Mouse (Mus musculus) midbrain, embryonic 11.5 days (tissue): ENCODE data around the gene Sap30. TPM values are rescaled to one million over a fixed set of nuclear protein-coding genes. Genes with fewer than 3 reads are reported as not detected.

ENCODE experiments used
- ATAC-seq: fragments of 200-750 bp; cut with Nextera tagmentation; 2 replicates; pipeline ENCODE4 v1.8.0; 2017; ENCODE audit warnings: moderate TSS enrichment, moderate library complexity; ENCODE audit not compliant: low FRiP score
- DNase-seq: peaks from one replicate; pipeline ENCODE4 v3.0.0; 2015; ENCODE audit warnings: low spot score; ENCODE audit errors: missing footprints
- H3K27ac ChIP-seq: fragments of 300-500 bp; sonication (generic); 2 replicates; pipeline ENCODE4 v1.5.1; 2014; ENCODE audit warnings: low read depth, low read length
- H3K27me3 ChIP-seq: fragments of 300-500 bp; sonication (generic); 2 replicates; pipeline ENCODE4 v1.6.1; 2014; ENCODE audit warnings: mild to moderate bottlenecking, low read length, moderate library complexity, mixed read lengths; ENCODE audit not compliant: control insufficient read depth, insufficient read depth
- H3K36me3 ChIP-seq: fragments of 300-500 bp; sonication (generic); 2 replicates; pipeline ENCODE4 v1.6.1; 2014; ENCODE audit warnings: mild to moderate bottlenecking, low read length, moderate library complexity, mixed read lengths; ENCODE audit not compliant: control insufficient read depth, insufficient read depth
- H3K4me1 ChIP-seq: fragments of 300-500 bp; sonication (generic); 2 replicates; pipeline ENCODE4 v1.6.1; 2014; ENCODE audit warnings: low read length; ENCODE audit not compliant: control insufficient read depth, insufficient read depth
- H3K4me2 ChIP-seq: fragments of 300-500 bp; sonication (generic); 2 replicates; pipeline ENCODE4 v1.6.1; 2014; ENCODE audit warnings: mild to moderate bottlenecking, moderate library complexity
- H3K4me3 ChIP-seq: fragments of 300-500 bp; sonication (generic); 2 replicates; pipeline ENCODE4 v1.5.1; 2014; ENCODE audit warnings: low read depth, low read length
- H3K9ac ChIP-seq: fragments of 300-500 bp; sonication (generic); 2 replicates; pipeline ENCODE4 v1.6.1; 2014; ENCODE audit warnings: low read length
- H3K9me3 ChIP-seq: fragments of 300-500 bp; sonication (generic); 2 replicates; pipeline ENCODE4 v1.6.1; 2016; ENCODE audit warnings: low read length; ENCODE audit not compliant: control insufficient read depth
- WGBS: fragments of 180-500 bp; shearing (Covaris S2); extraction: QIAGEN DNeasy Blood & Tissue Kit; methylation state at CpG from one replicate; pipeline ENCODE4 v1.1.7; 2014; 5-methylcytosine and 5-hydroxymethylcytosine counted together
- polyA plus RNA-seq: library from polyadenylated mRNA; unstranded; fragments of >200 nt; fragmentation: Nextera tagmentation; extraction: Ambion mirVana; gene quantifications from 2 replicates; pipeline ENCODE4 v1.2.1, GENCODE M21; 2014

The Sap30 gene
- 119 and 123 TPM in 2 replicates for polyA plus RNA-seq

DNA sequence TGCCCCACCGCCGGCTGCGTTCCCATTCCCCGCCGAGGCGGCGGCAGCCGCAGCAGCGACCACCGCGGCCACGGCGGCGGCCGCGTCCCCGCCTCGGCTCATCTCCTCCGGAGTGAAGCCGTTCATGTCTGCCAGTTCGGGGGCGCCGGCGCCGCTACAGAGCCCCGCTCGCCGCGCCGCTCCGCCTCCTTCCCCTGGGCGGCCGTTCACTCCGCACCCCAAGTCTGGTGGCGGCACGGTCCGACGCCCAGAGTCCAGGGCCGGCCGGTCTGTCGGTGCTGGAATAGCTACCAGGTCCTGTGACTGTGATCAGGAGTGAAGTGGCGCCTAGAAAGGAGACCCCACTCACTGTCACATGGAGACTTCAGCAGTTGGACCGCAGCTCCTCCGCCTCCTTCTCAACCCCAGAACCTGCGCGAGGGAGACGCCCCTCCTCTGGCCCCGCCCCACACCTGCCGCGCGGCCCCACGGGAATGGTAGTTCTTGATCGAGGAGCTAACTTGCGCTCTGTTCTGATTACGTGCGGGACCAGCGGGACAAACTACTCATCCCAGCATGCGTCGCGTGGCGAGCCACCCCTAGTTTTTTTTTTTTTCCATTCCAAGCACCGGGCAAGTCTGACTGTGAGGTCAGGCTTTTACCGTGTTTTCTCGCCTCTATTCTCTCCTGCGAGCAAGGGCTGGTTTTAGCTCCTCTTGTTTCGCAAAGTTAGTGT is at the start of gene Sap30:
Gene Sap30, minus strand, starts transcription at position 420 of the 715 bp plus-strand sequence.
- H3K4me3 ChIP-seq = peak within 1 kb of the TSS; percentile 94
- ATAC-seq = peak; percentile 96
- H3K27me3 ChIP-seq = no peaks in the 10 kb centered on the region
- H3K27ac ChIP-seq = peak within 1 kb of the TSS; percentile 95
- peak; percentile 100 for DNase-seq
- H3K4me1 ChIP-seq = peaks cover 7% of the 10 kb centered on the region
- H3K4me2 ChIP-seq = peak within 1 kb of the TSS; percentile 65
- no peaks in the 10 kb centered on the region; the same call in 1 of the 2 replicates for H3K36me3 ChIP-seq
- peak within 1 kb of the TSS; percentile 96 for H3K9ac ChIP-seq
- WGBS = under 1% methylated on average over 66 of the region's 66 CpGs
- no peaks in the 10 kb centered on the region for H3K9me3 ChIP-seq

DNA sequence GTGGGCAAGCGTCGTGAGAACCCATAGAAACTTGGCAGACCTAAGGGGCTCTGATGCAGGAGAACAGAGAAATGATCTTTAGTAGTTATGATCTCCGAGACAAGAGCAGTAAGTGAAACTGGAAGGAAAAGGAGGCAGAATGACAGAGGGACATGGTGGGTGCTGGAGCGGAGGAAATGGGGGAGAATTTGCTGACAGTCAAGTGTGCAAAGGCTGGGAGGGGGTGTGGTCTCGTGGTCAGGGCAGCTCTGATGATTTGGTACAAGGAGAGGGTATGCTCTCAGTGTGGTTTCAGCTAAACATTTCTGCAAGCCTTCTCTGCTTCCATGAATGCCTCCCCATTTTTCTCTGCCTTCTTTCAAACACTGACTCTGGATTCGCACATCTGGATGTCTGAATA is 48.5 kb upstream of the Sap30 start:
- Histone ChIP-seq H3K36me3 (peaks cover 7% of the 10 kb centered on the region; the same call in 1 of the 2 replicates), H3K4me1 (no peaks in the 10 kb centered on the region), H3K4me3 (no peak overlapping the region), H3K27me3 (no peaks in the 10 kb centered on the region), H3K9me3 (no peaks in the 10 kb centered on the region), H3K27ac (no peak overlapping the region), H3K9ac (no peak overlapping the region), H3K4me2 (no peak overlapping the region)
- DNase-seq = no peak
- WGBS = 97% methylated on average over 6 of the region's 6 CpGs
- no peak for ATAC-seq

DNA sequence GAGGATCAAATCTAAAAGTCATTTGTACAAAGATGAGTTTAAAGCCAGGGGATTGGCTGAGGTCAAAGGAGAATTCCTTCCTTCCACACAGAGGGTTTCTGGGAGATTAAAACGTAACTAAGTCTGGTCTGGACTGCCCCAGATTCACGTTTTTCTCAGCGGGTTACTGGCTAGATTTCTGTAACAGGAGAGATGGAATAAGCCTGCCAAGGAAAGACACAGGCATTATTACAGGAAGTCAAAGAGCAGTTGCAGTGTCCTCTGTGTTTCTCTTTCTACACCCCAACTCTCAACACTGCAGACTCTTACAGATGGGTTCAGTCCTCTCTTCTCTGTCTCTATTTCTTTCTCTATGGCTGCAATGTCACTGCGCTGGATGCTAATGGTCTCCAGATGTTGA is 46.8 kb upstream of the Sap30 start:
- 74% methylated on average over 4 of the region's 4 CpGs for WGBS
- Histone ChIP-seq H3K9ac (no peak overlapping the region), H3K4me1 (no peaks in the 10 kb centered on the region), H3K27ac (no peak overlapping the region), H3K4me3 (no peak overlapping the region), H3K4me2 (no peak overlapping the region), H3K36me3 (peaks cover 7% of the 10 kb centered on the region; the same call in 1 of the 2 replicates), H3K27me3 (no peaks in the 10 kb centered on the region), H3K9me3 (no peaks in the 10 kb centered on the region)
- DNase-seq = no peak
- ATAC-seq = no peak

DNA sequence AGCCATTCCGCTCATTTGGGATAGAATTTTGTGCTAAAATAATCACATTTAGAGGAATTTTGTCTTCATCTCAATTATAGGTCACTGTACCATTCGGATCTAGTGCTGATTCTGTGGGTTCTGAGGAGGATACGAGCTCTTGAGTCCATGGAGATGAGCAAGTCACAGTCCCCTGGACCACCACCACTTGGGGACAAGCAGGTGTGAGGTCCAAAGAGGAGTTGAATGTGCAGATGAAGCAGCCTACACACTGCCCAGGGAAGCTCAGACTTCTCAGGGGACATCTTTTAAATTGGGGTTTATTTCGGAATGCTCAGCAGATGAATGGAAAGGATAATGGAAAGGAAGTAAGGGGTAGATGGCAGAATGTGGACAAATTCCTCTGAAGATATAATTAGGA is 45.4 kb upstream of the Sap30 start:
- Histone ChIP-seq H3K9me3 (no peaks in the 10 kb centered on the region), H3K4me1 (no peaks in the 10 kb centered on the region), H3K4me3 (no peak overlapping the region), H3K36me3 (peaks cover 7% of the 10 kb centered on the region; the same call in 1 of the 2 replicates), H3K27me3 (no peaks in the 10 kb centered on the region), H3K27ac (no peak overlapping the region), H3K4me2 (no peak overlapping the region), H3K9ac (no peak overlapping the region)
- DNase-seq (no peak), ATAC-seq (no peak)
- 96% methylated on average over 4 of the region's 4 CpGs for WGBS

DNA sequence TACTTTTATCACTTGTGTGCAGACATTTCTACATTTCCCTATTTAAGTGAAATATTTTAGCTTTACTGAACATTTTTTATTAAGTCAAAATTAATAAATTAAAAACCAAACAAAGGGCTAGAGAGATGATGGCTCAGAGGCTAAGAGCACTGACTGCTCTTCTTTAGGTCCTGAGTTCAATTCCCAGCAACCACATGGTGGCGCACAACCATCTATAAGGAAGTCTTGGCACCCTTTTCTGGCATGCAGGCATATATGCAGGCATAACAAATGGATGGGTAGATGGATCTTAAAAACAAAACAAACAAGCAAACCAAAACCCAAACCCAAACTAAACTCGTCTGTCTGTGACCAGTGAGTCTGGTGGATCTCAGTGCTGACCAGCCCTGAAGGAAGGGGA is 44.6 kb upstream of the Sap30 start:
- no peak overlapping the region for H3K9ac ChIP-seq
- H3K4me3 ChIP-seq = no peak overlapping the region
- H3K27me3 ChIP-seq = no peaks in the 10 kb centered on the region
- ATAC-seq = no peak
- H3K4me2 ChIP-seq = no peak overlapping the region
- no peak overlapping the region for H3K27ac ChIP-seq
- no peaks in the 10 kb centered on the region for H3K4me1 ChIP-seq
- 48% methylated on average over 2 of the region's 2 CpGs for WGBS
- DNase-seq = no peak
- H3K9me3 ChIP-seq = no peaks in the 10 kb centered on the region
- peaks cover 7% of the 10 kb centered on the region; the same call in 1 of the 2 replicates for H3K36me3 ChIP-seq

DNA sequence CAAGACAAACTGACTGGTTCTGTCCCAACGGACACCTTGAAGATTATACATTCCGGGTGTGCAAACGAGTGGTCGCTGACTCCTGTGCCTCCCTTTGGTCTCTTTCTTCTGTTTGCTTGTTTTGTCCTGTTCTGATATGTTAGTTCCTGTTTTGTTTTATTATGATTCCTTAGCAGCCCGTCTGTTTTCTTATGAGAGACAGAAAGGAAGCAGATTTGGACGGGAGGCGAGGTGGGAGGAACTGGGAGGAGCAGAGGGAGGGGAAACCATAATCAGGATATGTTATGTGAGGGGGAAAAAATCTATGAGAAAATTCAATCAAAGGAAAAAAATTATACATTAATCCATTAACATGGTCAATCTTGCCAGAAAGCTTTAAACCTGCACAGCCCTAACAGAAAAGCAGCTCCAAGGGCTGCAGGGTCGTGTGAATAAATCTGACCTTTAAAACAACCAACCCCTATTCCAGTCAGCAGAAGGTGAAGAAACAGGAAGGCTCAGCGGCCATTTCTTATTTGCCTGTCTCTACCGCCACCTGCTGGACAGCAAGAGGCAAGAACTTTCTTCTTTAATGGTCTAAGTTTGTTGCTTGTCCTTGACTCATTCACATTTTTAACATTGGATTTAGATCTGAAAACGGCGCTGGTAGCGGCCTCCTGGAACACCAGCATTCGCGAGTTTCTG is 43.1 kb upstream of the Sap30 start:
- Histone ChIP-seq H3K27me3 (no peaks in the 10 kb centered on the region), H3K9me3 (no peaks in the 10 kb centered on the region), H3K4me3 (no peak overlapping the region), H3K36me3 (peaks cover 7% of the 10 kb centered on the region; the same call in 1 of the 2 replicates), H3K9ac (no peak overlapping the region), H3K4me1 (no peaks in the 10 kb centered on the region), H3K4me2 (no peak overlapping the region), H3K27ac (no peak overlapping the region)
- ATAC-seq (peak; percentile 69), DNase-seq (no peak)
- WGBS = 29% methylated on average over 15 of the region's 15 CpGs

DNA sequence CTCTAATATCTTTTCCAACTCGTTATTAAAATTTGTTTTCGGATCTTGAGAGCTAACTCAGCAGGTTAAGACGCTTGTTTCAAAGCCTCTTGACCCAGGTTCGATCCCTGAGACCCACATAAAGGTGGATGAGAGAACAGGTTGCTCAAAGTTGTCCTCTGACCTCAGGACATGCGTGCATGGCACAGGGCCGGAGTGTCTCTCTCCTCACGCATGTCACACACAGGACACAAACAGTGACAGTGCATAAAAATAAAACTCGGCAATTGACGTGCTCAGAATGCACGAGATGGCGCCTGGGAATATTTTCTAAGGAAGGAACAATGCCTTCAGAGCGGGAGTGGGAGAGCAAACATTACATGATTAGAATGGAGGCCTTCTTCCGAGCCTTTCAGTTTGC is 42.6 kb upstream of the Sap30 start:
- no peak overlapping the region for H3K4me2 ChIP-seq
- ATAC-seq = no peak
- 92% methylated on average over 13 of the region's 13 CpGs for WGBS

DNA sequence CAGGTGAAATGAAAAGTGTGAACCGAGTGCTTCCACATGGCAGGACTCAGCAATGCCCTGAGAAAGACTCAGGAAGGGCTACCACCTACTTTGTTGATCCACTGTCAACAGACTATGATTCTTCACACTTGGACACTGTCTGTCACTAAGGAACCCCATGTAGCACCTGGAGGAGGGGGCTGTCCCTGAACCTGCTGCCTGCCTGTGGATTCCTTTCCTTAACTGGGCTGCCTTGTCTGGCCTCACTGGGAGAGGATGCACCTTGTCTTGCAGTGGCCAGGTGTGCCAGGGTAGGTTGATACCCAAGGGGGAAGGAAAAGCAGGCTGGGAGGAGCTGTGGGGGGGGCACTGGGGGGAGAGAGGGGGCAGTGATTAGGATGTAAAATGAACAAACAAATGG is 40.4 kb upstream of the Sap30 start:
- WGBS = 92% methylated on average over 1 of the region's 1 CpGs
- H3K4me3 ChIP-seq = no peak overlapping the region
- H3K36me3 ChIP-seq = no peaks in the 10 kb centered on the region
- no peaks in the 10 kb centered on the region for H3K9me3 ChIP-seq
- DNase-seq (no peak), ATAC-seq (no peak)
- no peak overlapping the region for H3K27ac ChIP-seq
- H3K27me3 ChIP-seq = no peaks in the 10 kb centered on the region
- no peak overlapping the region for H3K4me2 ChIP-seq
- H3K4me1 ChIP-seq = no peaks in the 10 kb centered on the region
- no peak overlapping the region for H3K9ac ChIP-seq

More for the DNA sequence above, 42.6 kb upstream of the Sap30 start:
- no peak overlapping the region for H3K27ac ChIP-seq
- H3K9ac ChIP-seq = no peak overlapping the region
- H3K27me3 ChIP-seq = no peaks in the 10 kb centered on the region
- peaks cover 4% of the 10 kb centered on the region; the same call in 1 of the 2 replicates for H3K36me3 ChIP-seq
- H3K4me3 ChIP-seq = no peak overlapping the region
- no peaks in the 10 kb centered on the region for H3K4me1 ChIP-seq
- H3K9me3 ChIP-seq = no peaks in the 10 kb centered on the region
- DNase-seq = no peak

DNA sequence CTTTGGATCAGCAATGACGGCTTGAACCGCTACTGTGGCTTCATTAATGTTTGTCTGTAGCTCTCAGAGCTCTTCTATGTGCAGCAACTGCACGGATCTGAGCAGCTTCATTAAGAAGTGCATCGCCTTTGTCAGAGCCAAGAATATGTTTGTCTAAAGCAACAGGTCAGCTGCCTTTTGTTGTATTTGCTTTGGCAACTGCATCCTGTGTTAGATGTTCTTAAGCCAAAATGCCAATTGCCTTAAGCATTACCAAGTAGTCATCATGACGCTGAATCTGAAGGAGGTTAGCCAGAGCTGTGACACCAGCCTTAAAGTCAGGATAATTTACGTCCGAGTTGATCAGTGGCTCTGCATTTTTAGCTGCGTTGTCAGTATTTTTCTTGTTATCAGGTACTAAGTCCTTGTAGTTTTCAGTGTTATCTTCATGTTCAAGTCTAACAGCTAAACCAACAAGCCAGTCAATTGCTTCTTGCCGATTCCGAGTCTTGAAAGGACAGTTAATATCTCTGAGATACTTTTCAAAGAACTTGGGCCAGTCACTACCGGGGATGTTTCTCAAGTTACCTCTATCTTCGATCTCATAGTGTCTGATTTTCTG is 32.6 kb upstream of the Sap30 start:
- Histone ChIP-seq H3K27ac (no peak overlapping the region), H3K4me1 (no peaks in the 10 kb centered on the region), H3K9me3 (no peaks in the 10 kb centered on the region), H3K9ac (no peak overlapping the region), H3K36me3 (peaks cover 3% of the 10 kb centered on the region; the same call in 1 of the 2 replicates), H3K4me3 (no peak overlapping the region), H3K27me3 (no peaks in the 10 kb centered on the region), H3K4me2 (no peak overlapping the region)
- WGBS = 87% methylated on average over 12 of the region's 12 CpGs
- no peak for DNase-seq
- ATAC-seq = no peak
